Mouse (Mus musculus) thymus, adult 2 months (tissue): Measurements from ENCODE around the gene Nt5dc3.

Source experiments
- CTCF ChIP-seq: fragments of 200-500 bp; IDR thresholded peaks from 2 replicates; pipeline ENCODE4 v1.5.1; 2012; ENCODE audit warnings: mild to moderate bottlenecking, control low read depth, low read length, moderate library complexity, borderline replicate concordance; ENCODE audit not compliant: control insufficient read depth, poor library complexity, insufficient read depth; ENCODE audit errors: extremely low read depth
- POLR2A ChIP-seq: fragments of 200-500 bp; IDR thresholded peaks from 2 replicates; pipeline ENCODE4 v1.6.1; 2012; ENCODE audit warnings: mild to moderate bottlenecking, low read length, control low read depth, moderate library complexity; ENCODE audit not compliant: control insufficient read depth, poor library complexity, insufficient read depth; ENCODE audit errors: extremely low read depth

GRCm38 (mm10) chr10:86779816-86780500, 1.2 kb downstream of the Nt5dc3 start:
- TF ChIP-seq POLR2A (no peak), CTCF (no peak)
